Mouse (Mus musculus): ENCODE data around the gene St6galnac1.
"Not testable (repeated sequence)": the region's sequence is repeated elsewhere in the genome, so short reads cannot be mapped to it uniquely, and the experiment has no call there.

Gene St6galnac1

DNA sequence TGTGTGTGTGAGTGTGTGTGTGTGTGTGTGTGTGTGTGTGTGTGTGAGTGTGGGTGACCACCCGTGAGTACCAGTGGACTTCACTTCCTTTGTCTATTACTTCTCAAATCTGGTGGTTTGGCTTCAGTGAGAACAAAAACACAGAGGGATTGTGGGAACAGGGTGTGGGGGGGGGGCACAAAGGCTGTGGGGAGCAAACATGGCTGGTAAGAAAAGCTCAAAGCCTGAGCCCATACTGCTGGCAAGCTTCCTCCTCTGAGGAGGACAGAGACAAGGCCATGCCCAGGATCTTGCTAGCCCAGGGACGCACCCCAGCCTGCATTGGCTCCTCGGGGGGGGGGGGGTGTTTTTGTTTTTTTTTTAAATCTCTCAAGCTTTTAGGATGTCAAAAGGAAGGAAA is 32.2 kb upstream of the St6galnac1 start:
- DNase-seq (ENCODE audit: low read depth) = no peak

DNA sequence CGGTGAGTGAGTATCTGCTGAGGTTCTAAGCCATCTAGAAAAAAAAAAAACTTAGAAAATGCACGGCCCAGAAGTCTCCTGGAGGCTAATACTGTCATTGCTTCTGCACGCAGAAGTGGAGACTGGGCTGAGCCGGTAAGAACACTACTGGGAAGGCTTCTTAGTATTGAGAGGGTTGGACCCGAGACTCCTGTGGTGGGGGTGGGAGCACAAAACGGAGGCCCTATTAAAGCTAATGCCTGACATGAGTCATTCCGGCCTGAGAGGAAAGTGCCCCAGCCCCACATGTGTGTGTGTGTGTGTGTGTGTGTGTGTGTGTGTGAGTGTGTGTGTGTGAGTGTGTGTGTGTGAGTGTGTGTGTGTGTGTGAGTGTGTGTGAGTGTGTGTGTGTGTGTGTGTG is 31.8 kb upstream of the St6galnac1 start:
- DNase-seq (ENCODE audit: low read depth) = no peak

GRCm38 (mm10) chr11:116806136-116807071 is 31.1 kb upstream of the St6galnac1 start:
- no peak for DNase-seq (ENCODE audit: low read depth)

GRCm38 (mm10) chr11:116802709-116803108 is 27.4 kb upstream of the St6galnac1 start:
- no peak for DNase-seq (ENCODE audit: low read depth)

- DNase-seq (ENCODE audit: low read depth) = no peak
Observed at GRCm38 (mm10) chr11:116801106-116801505, 25.8 kb upstream of the St6galnac1 start.

GRCm38 (mm10) chr11:116799364-116799763 is 24.1 kb upstream of the St6galnac1 start:
- no peak for DNase-seq (ENCODE audit: low read depth)

GRCm38 (mm10) chr11:116784221-116784620 is 8.9 kb upstream of the St6galnac1 start:
- DNase-seq (ENCODE audit: low read depth) = no peak

- peak; percentile 95 for DNase-seq (ENCODE audit: low read depth)
Observed at GRCm38 (mm10) chr11:116782737-116783145, 7.4 kb upstream of the St6galnac1 start.

- DNase-seq (ENCODE audit: low read depth) = no peak
Observed at GRCm38 (mm10) chr11:116773205-116773604, 2.1 kb downstream of the St6galnac1 start.

GRCm38 (mm10) chr11:116769873-116770272 is 5.4 kb downstream of the St6galnac1 start:
- no peak for DNase-seq (ENCODE audit: low read depth)

GRCm38 (mm10) chr11:116764946-116765345 is 10.4 kb downstream of the St6galnac1 start:
- no peak for DNase-seq (ENCODE audit: low read depth)

- no peak for DNase-seq (ENCODE audit: low read depth)
Observed at GRCm38 (mm10) chr11:116764346-116764745, 11.0 kb downstream of the St6galnac1 start.

GRCm38 (mm10) chr11:116755191-116755590 is 20.1 kb downstream of the St6galnac1 start:
- no peak for DNase-seq (ENCODE audit: low read depth)

GRCm38 (mm10) chr11:116753674-116754470 is 21.4 kb downstream of the St6galnac1 start:
- DNase-seq (ENCODE audit: low read depth) = no peak

DNA sequence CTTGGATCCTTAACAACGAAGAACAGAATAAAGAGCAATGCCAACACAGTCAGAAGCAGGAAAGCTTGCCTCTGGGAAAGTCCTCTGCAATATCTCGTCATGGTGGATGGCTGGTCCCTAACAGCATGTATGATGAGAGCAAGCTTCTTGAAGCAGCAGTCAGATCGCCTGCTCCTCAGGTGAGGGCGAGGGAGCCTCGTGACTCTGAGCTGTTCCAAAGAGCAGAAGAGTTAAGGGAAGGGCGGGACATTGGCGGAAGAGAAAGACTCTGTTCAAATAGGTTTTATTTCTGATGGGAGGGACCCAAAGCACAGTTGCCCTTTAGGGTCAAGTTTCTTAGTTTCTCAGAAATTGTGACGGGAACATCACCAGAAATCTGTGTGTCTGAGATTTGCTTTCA is 25.6 kb downstream of the St6galnac1 start:
- no peak for DNase-seq (ENCODE audit: low read depth)

- not testable (repeated sequence) for DNase-seq (ENCODE audit: low read depth)
Observed at GRCm38 (mm10) chr11:116748692-116749091, 26.6 kb downstream of the St6galnac1 start.

- not testable (repeated sequence) for DNase-seq (ENCODE audit: low read depth)
Observed at GRCm38 (mm10) chr11:116746822-116747221, 28.5 kb downstream of the St6galnac1 start.

DNA sequence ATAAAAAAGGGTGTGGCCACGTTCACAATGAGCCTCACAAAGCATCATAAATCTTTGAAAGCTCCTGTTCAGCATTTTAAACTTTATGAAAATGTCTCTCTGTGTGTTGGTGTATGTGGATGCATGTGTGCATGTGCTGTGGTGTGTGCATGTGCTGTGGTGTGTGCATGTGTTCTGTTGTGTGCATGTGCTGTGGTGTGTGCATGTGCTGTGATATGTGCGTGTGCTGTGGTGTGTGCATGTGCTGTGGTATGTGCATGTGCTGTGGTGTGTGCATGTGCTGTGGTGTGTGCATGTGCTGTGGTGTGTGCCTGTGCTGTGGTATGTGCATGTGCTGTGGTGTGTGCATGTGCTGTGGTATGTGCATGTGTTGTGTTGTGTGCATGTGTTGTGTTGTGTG is 29.9 kb downstream of the St6galnac1 start:
- DNase-seq (ENCODE audit: low read depth) = not testable (repeated sequence)

GRCm38 (mm10) chr11:116738411-116738810 is 36.9 kb downstream of the St6galnac1 start:
- no peak for DNase-seq (ENCODE audit: low read depth)

GRCm38 (mm10) chr11:116732536-116732935 is 42.8 kb downstream of the St6galnac1 start:
- DNase-seq (ENCODE audit: low read depth) = no peak

- DNase-seq (ENCODE audit: low read depth) = not testable (repeated sequence)
Observed at GRCm38 (mm10) chr11:116731060-116731580, 44.2 kb downstream of the St6galnac1 start.

DNA sequence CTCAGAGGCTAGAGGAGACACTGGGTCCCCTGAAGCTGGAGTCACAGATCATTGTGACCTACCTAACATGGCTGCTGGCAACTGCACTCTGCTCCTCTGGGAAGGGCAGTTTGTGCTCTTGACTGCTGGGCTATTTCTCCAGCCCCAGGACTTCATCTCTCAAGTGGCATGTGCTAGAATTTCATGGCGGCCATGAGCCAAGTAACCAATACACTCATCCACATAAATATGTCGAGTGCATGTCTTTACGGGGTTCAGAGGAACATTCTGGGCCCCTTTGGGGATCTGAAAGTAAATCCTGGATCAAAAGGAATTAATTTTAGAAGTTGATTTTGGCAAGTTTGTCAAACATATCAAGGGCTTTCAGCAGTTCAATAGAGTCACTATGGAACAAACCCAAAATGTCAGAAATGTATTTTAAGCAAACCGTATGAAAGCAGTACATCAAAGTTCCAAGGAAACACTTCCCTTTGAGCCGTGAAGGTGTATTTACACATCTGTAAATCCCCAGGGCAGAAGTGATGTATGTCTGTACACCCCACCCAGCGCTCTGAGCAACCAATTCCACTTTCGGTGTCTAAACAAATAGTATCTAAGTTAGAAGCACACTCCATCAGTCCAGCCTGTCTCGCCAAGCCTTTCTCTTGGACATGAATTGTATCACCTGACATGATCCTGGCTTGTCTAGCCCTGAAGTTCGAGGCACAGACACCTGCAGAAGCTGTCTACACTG is 45.9 kb downstream of the St6galnac1 start:
- DNase-seq (ENCODE audit: low read depth) = no peak

All from c-Kit-positive CD71-positive TER-119-negative erythroid progenitor cells, embryonic 14.5 days (primary cell).